Mouse (Mus musculus) ES-Bruce4 (cell line): ENCODE results near the gene Ppdpf. TPM values are rescaled to one million over a fixed set of nuclear protein-coding genes. Genes with fewer than 3 reads are reported as not detected.
"Not testable (repeated sequence)": the region's sequence is repeated elsewhere in the genome, so short reads cannot be mapped to it uniquely, and the experiment has no call there.

Experiments used
- H3K27ac ChIP-seq: 2 replicates; pipeline ENCODE4 v1.5.1; 2012; ENCODE audit warnings: low read length, inconsistent platforms; ENCODE audit not compliant: insufficient read depth
- H3K27me3 ChIP-seq: 2 replicates; pipeline ENCODE4 v1.6.1; 2012; ENCODE audit warnings: mild to moderate bottlenecking, low read length, inconsistent platforms; ENCODE audit not compliant: control insufficient read depth, poor library complexity, insufficient read depth, severe bottlenecking
- H3K36me3 ChIP-seq: 2 replicates; pipeline ENCODE4 v1.6.1; 2012; ENCODE audit warnings: inconsistent platforms, mild to moderate bottlenecking, low read length, moderate library complexity; ENCODE audit not compliant: control insufficient read depth, poor library complexity, insufficient read depth, severe bottlenecking
- H3K4me1 ChIP-seq: one replicate; pipeline ENCODE4 v1.8.1; 2011; ENCODE audit warnings: low read length; ENCODE audit not compliant: control insufficient read depth, insufficient read depth
- H3K4me3 ChIP-seq: 2 replicates; pipeline ENCODE4 v1.5.1; 2011; ENCODE audit warnings: low read depth, mild to moderate bottlenecking, low read length
- H3K9ac ChIP-seq: 2 replicates; pipeline ENCODE4 v1.6.1; 2012; ENCODE audit warnings: low read depth, mild to moderate bottlenecking, inconsistent platforms; ENCODE audit not compliant: poor library complexity, severe bottlenecking
- H3K9me3 ChIP-seq: replicated peaks from 2 replicates; pipeline ENCODE4 v1.6.1; 2012; ENCODE audit warnings: mild to moderate bottlenecking, low read length, inconsistent platforms; ENCODE audit not compliant: control insufficient read depth, poor library complexity, insufficient read depth, severe bottlenecking
- CTCF ChIP-seq: IDR thresholded peaks from one replicate; pipeline ENCODE4 v1.8.1; 2011; ENCODE audit warnings: low read depth, low read length
- EP300 ChIP-seq: IDR thresholded peaks from 2 replicates; pipeline ENCODE4 v1.6.1; 2011; ENCODE audit warnings: low read depth, low read length; ENCODE audit not compliant: insufficient read depth
- POLR2A ChIP-seq: IDR thresholded peaks from one replicate; pipeline ENCODE4 v1.8.1; 2011; ENCODE audit warnings: low read length; ENCODE audit not compliant: insufficient read depth
- polyA plus RNA-seq: library from polyadenylated mRNA; stranded (reverse); fragments of >200 nt; gene quantifications from 2 replicates; pipeline ENCODE4 v1.2.4, GENCODE M21; 2011; ENCODE audit warnings: low read depth; ENCODE audit not compliant: missing spikeins, insufficient read depth, insufficient read length

Gene Ppdpf
- polyA plus RNA-seq, 1 experiment, result 67.7 TPM

GRCm38 (mm10) chr2:181178015-181178414 is 9.0 kb upstream of the Ppdpf start:
- H3K27ac ChIP-seq, result no peak overlapping the region
- no peaks in the 10 kb centered on the region for H3K9me3 ChIP-seq
- TF ChIP-seq EP300, result no peak
- TF ChIP-seq CTCF, result no peak
- TF ChIP-seq POLR2A, result no peak
- no peak overlapping the region for H3K9ac ChIP-seq
- H3K27me3 ChIP-seq, result no peaks in the 10 kb centered on the region
- no peak overlapping the region for H3K4me3 ChIP-seq
- no peaks in the 10 kb centered on the region for H3K4me1 ChIP-seq
- no peaks in the 10 kb centered on the region for H3K36me3 ChIP-seq

- TF ChIP-seq POLR2A (no peak), CTCF (no peak), EP300 (no peak)
- H3K4me3 ChIP-seq, result no peak overlapping the region
These were observed 8.6 kb upstream of the Ppdpf start for GRCm38 (mm10) chr2:181178471-181178870.

GRCm38 (mm10) chr2:181180898-181181297 is 6.1 kb upstream of the Ppdpf start:
- no peak for TF ChIP-seq EP300
- TF ChIP-seq POLR2A, result no peak
- no peak for TF ChIP-seq CTCF

More at GRCm38 (mm10) chr2:181178471-181178870, 8.6 kb upstream of the Ppdpf start:
- no peak overlapping the region for H3K27ac ChIP-seq
- no peaks in the 10 kb centered on the region for H3K27me3 ChIP-seq
- no peak overlapping the region for H3K9ac ChIP-seq
- no peaks in the 10 kb centered on the region for H3K4me1 ChIP-seq
- H3K9me3 ChIP-seq, result no peaks in the 10 kb centered on the region
- H3K36me3 ChIP-seq, result no peaks in the 10 kb centered on the region

GRCm38 (mm10) chr2:181186635-181187034 is 412 bp upstream of the Ppdpf start:
- peak; percentile 94 for TF ChIP-seq CTCF
- no peak for TF ChIP-seq POLR2A
- no peaks in the 10 kb centered on the region for H3K9me3 ChIP-seq
- H3K9ac ChIP-seq, result peak overlapping the region; percentile 79
- H3K4me3 ChIP-seq, result peak overlapping the region; percentile 81
- peak overlapping the region; percentile 33; the same call in 1 of the 2 replicates for H3K27ac ChIP-seq
- H3K36me3 ChIP-seq, result no peaks in the 10 kb centered on the region
- no peaks in the 10 kb centered on the region for H3K4me1 ChIP-seq
- H3K27me3 ChIP-seq, result no peaks in the 10 kb centered on the region

More at GRCm38 (mm10) chr2:181180898-181181297, 6.1 kb upstream of the Ppdpf start:
- Histone ChIP-seq H3K9ac (no peak overlapping the region), H3K4me1 (no peaks in the 10 kb centered on the region), H3K36me3 (no peaks in the 10 kb centered on the region), H3K27me3 (no peaks in the 10 kb centered on the region), H3K27ac (no peak overlapping the region), H3K4me3 (no peak overlapping the region), H3K9me3 (no peaks in the 10 kb centered on the region)

GRCm38 (mm10) chr2:181188681-181189080 is 1.6 kb downstream of the Ppdpf start:
- H3K36me3 ChIP-seq, result no peaks in the 10 kb centered on the region
- TF ChIP-seq CTCF, result no peak
- peak; percentile 97 for TF ChIP-seq EP300
- TF ChIP-seq POLR2A, result no peak
- H3K27ac ChIP-seq, result peak overlapping the region; percentile 89
- H3K4me1 ChIP-seq, result no peaks in the 10 kb centered on the region
- H3K9me3 ChIP-seq, result no peaks in the 10 kb centered on the region
- H3K27me3 ChIP-seq, result no peaks in the 10 kb centered on the region
- peak overlapping the region; percentile 81 for H3K4me3 ChIP-seq
- no peak overlapping the region for H3K9ac ChIP-seq

- peak overlapping the region; percentile 2; the same call in 1 of the 2 replicates for H3K9ac ChIP-seq
- peak overlapping the region; percentile 89 for H3K27ac ChIP-seq
- H3K4me1 ChIP-seq, result no peaks in the 10 kb centered on the region
- H3K9me3 ChIP-seq, result no peaks in the 10 kb centered on the region
- H3K27me3 ChIP-seq, result no peaks in the 10 kb centered on the region
- H3K4me3 ChIP-seq, result no peak overlapping the region
- H3K36me3 ChIP-seq, result no peaks in the 10 kb centered on the region
- TF ChIP-seq CTCF, result no peak
- no peak for TF ChIP-seq POLR2A
- no peak for TF ChIP-seq EP300
These were observed 2.3 kb downstream of the Ppdpf start for GRCm38 (mm10) chr2:181189321-181189720.

GRCm38 (mm10) chr2:181191385-181191784 is 4.3 kb downstream of the Ppdpf start:
- H3K4me3 ChIP-seq, H3K27ac ChIP-seq, H3K9ac ChIP-seq, H3K27me3 ChIP-seq, H3K4me1 ChIP-seq, H3K36me3 ChIP-seq, H3K9me3 ChIP-seq: not testable (repeated sequence)
